Comparison of ENCODE assay signal across 10 mouse cellular contexts in genomic region chr16:96156019-96156418, GRCm38 (mm10). TPM values are rescaled to one million over a fixed set of nuclear protein-coding genes. Genes with fewer than 3 reads are reported as not detected.
A peak's percentile ranks its signal among the peaks of the same experiment; 100 is the strongest.
DNase-seq lines count a peak whose midpoint lies in the region; ATAC-seq and TF ChIP-seq lines count a peak whose summit lies in the region.
"Had no signal": no experiment of that assay in that cellular context is flagged by ENCODE, and none has a peak within 500 bp of the region (broad histone marks: within the 10 kb centered on the region; RNA-seq: fewer than 3 reads in every experiment).

No protein-coding gene starts in this region.

- DNase-seq in frontal cortex, postnatal 36 days (ENCODE audit: low spot score in 2 of 2): peak; percentile 64 to 80
- DNase-seq in left cerebral cortex, postnatal 14 days (ENCODE audit: low spot score in 2 of 2): peak; percentile 78 to 91
- DNase-seq in stomach, postnatal 0 days (ENCODE audit: low spot score): no peak
- no peak for DNase-seq in adrenal gland, postnatal 25 days
- no peak for DNase-seq in kidney, postnatal 25 days
- DNase-seq: cerebellum, adult 11-12 months; gastrocnemius, adult 2 months had no signal

- H3K4me2 ChIP-seq in intestine, embryonic 16.5 days (ENCODE audit: low read depth, low read length): no peak overlapping the region
- no peak overlapping the region for H3K4me2 ChIP-seq in intestine, postnatal 0 days (replicated peaks; ENCODE audit: low read depth)
- no peak overlapping the region for H3K4me2 ChIP-seq in stomach, postnatal 0 days (replicated peaks; ENCODE audit: low read depth)
- H3K4me2 ChIP-seq: embryonic facial prominence, embryonic 12.5 days had no signal

- H3K9me3 ChIP-seq in intestine, embryonic 16.5 days (ENCODE audit: control insufficient read depth, low read length): no peaks in the 10 kb centered on the region
- no peaks in the 10 kb centered on the region for H3K9me3 ChIP-seq in intestine, postnatal 0 days (ENCODE audit: control insufficient read depth)
- no peaks in the 10 kb centered on the region for H3K9me3 ChIP-seq in stomach, postnatal 0 days (ENCODE audit: control insufficient read depth, low read length)
- H3K9me3 ChIP-seq: embryonic facial prominence, embryonic 12.5 days had no signal

- ATAC-seq in intestine, embryonic 16.5 days: no peak
- ATAC-seq in intestine, postnatal 0 days: no peak
- no peak for ATAC-seq in stomach, postnatal 0 days (ENCODE audit: low FRiP score, low TSS enrichment)

- H3K27ac ChIP-seq in intestine, embryonic 16.5 days (ENCODE audit: low read length): no peak overlapping the region
- no peak overlapping the region for H3K27ac ChIP-seq in intestine, postnatal 0 days (ENCODE audit: low read depth, low read length)
- H3K27ac ChIP-seq in stomach, postnatal 0 days (replicated peaks): peak overlapping the region; percentile 82
- H3K27ac ChIP-seq: embryonic facial prominence, embryonic 12.5 days had no signal

- H3K9ac ChIP-seq in intestine, embryonic 16.5 days (ENCODE audit: low read depth, low read length): 0 out of 2 replicates have a peak overlapping the region, but pooled peaks have one; percentile 10
- H3K9ac ChIP-seq in intestine, postnatal 0 days (ENCODE audit: low read depth, low read length): no peak overlapping the region
- H3K9ac ChIP-seq in stomach, postnatal 0 days (ENCODE audit: low read length): no peak overlapping the region
- H3K9ac ChIP-seq: embryonic facial prominence, embryonic 12.5 days had no signal

- 93% methylated on average over 8 of the region's 8 CpGs for WGBS in intestine, embryonic 16.5 days
- WGBS in intestine, postnatal 0 days: 93% methylated on average over 8 of the region's 8 CpGs
- 67% methylated on average over 8 of the region's 8 CpGs for WGBS in stomach, postnatal 0 days

- H3K27me3 ChIP-seq in intestine, embryonic 16.5 days (replicated peaks; ENCODE audit: control insufficient read depth, insufficient read depth, low read length): no peaks in the 10 kb centered on the region
- H3K27me3 ChIP-seq in intestine, postnatal 0 days (replicated peaks; ENCODE audit: control insufficient read depth, insufficient read depth, low read length): no peaks in the 10 kb centered on the region
- H3K27me3 ChIP-seq in stomach, postnatal 0 days (ENCODE audit: control insufficient read depth, insufficient read depth, low read length): no peaks in the 10 kb centered on the region
- H3K27me3 ChIP-seq: embryonic facial prominence, embryonic 12.5 days had no signal

- H3K4me3 ChIP-seq in intestine, embryonic 16.5 days (ENCODE audit: low read length): no peak overlapping the region
- H3K4me3 ChIP-seq in intestine, postnatal 0 days (ENCODE audit: low read depth, low read length): no peak overlapping the region
- no peak overlapping the region for H3K4me3 ChIP-seq in stomach, postnatal 0 days (ENCODE audit: low read depth, low read length)
- H3K4me3 ChIP-seq: embryonic facial prominence, embryonic 12.5 days; gastrocnemius, adult 2 months had no signal

- intact Hi-C loops in left cerebral cortex, postnatal 14 days (cut with DNase I): loop anchor here (2.0 kb wide), 1 partner anchor 35 kb away; no protein-coding TSS in a partner anchor

- peak; percentile 37 for TF ChIP-seq EP300 in stomach, postnatal 0 days (optimal IDR thresholded peaks at IDR 0.05)

- H3K36me3 ChIP-seq in intestine, embryonic 16.5 days (ENCODE audit: control insufficient read depth, insufficient read depth, low read length): no peaks in the 10 kb centered on the region
- peaks cover 10% of the 10 kb centered on the region; the same call in 1 of the 2 replicates for H3K36me3 ChIP-seq in intestine, postnatal 0 days (ENCODE audit: control insufficient read depth, insufficient read depth)
- peaks cover 6% of the 10 kb centered on the region; the same call in 1 of the 2 replicates for H3K36me3 ChIP-seq in stomach, postnatal 0 days (ENCODE audit: control insufficient read depth, insufficient read depth, low read length)

- peaks cover 10% of the 10 kb centered on the region for H3K4me1 ChIP-seq in intestine, embryonic 16.5 days (ENCODE audit: control insufficient read depth, insufficient read depth, low read length)
- no peaks in the 10 kb centered on the region for H3K4me1 ChIP-seq in intestine, postnatal 0 days (replicated peaks; ENCODE audit: control insufficient read depth, insufficient read depth, low read length)
- peaks cover 4% of the 10 kb centered on the region for H3K4me1 ChIP-seq in stomach, postnatal 0 days (replicated peaks; ENCODE audit: control insufficient read depth, insufficient read depth)

- no peak for TF ChIP-seq CTCF in intestine, postnatal 0 days (IDR thresholded peaks at IDR 0.05; ENCODE audit: low read depth)
- no peak for TF ChIP-seq CTCF in stomach, postnatal 0 days (IDR thresholded peaks at IDR 0.05; ENCODE audit: low read depth)

RNA-seq across cellular contexts. Expression of gene Wrb, which starts 10.8 kb away (rescaled TPM):
- polyA plus RNA-seq in intestine, embryonic 16.5 days (2015; fragmentation: Nextera tagmentation; extraction: Ambion mirVana): 46.9 and 53.2 TPM in 2 replicates
- 18.3 and 18.5 TPM in 2 replicates for polyA plus RNA-seq in intestine, postnatal 0 days (2015; fragmentation: Nextera tagmentation; extraction: Ambion mirVana)
- total RNA-seq in left cerebral cortex, postnatal 14 days (2021): 10 to 100 TPM; 63.8 to 71.0 TPM
- 29.9 and 33.1 TPM in 2 replicates for polyA plus RNA-seq in stomach, postnatal 0 days (2015; fragmentation: Nextera tagmentation; extraction: Ambion mirVana)
- total RNA-seq in adrenal gland, postnatal 25 days (2021): 23.5 and 38.5 TPM in 2 replicates

RNA-seq across cellular contexts. Expression of gene Hmgn1, which starts 28.5 kb away (rescaled TPM):
- polyA plus RNA-seq in intestine, embryonic 16.5 days (2015; fragmentation: Nextera tagmentation; extraction: Ambion mirVana): 404 and 487 TPM in 2 replicates
- polyA plus RNA-seq in intestine, postnatal 0 days (2015; fragmentation: Nextera tagmentation; extraction: Ambion mirVana): 200 and 202 TPM in 2 replicates
- 10 to 100 TPM; 49.9 to 58.0 TPM for total RNA-seq in left cerebral cortex, postnatal 14 days (2021)
- 334 and 365 TPM in 2 replicates for polyA plus RNA-seq in stomach, postnatal 0 days (2015; fragmentation: Nextera tagmentation; extraction: Ambion mirVana)
- 234 and 254 TPM in 2 replicates for total RNA-seq in adrenal gland, postnatal 25 days (2021)

RNA-seq across cellular contexts. Expression of gene Lca5l, which starts 36.1 kb away (rescaled TPM):
- polyA plus RNA-seq in intestine, embryonic 16.5 days (2015; fragmentation: Nextera tagmentation; extraction: Ambion mirVana): 0.43 and 0.50 TPM in 2 replicates
- polyA plus RNA-seq in intestine, postnatal 0 days (2015; fragmentation: Nextera tagmentation; extraction: Ambion mirVana): 0.44 and 0.59 TPM in 2 replicates
- 1 to 10 TPM in 1 of 2 experiments, under 1 TPM in 1; 0.88 to 1.5 TPM for total RNA-seq in left cerebral cortex, postnatal 14 days (2021)
- 1.1 and 1.4 TPM in 2 replicates for polyA plus RNA-seq in stomach, postnatal 0 days (2015; fragmentation: Nextera tagmentation; extraction: Ambion mirVana)
- total RNA-seq in adrenal gland, postnatal 25 days (2021): 3.0 and 3.6 TPM in 2 replicates

RNA-seq across cellular contexts. Expression of gene Sh3bgr, which starts 44.2 kb away (rescaled TPM):
- polyA plus RNA-seq in intestine, embryonic 16.5 days (2015; fragmentation: Nextera tagmentation; extraction: Ambion mirVana): 31.6 and 33.1 TPM in 2 replicates
- polyA plus RNA-seq in intestine, postnatal 0 days (2015; fragmentation: Nextera tagmentation; extraction: Ambion mirVana): 25.6 and 28.0 TPM in 2 replicates
- total RNA-seq in left cerebral cortex, postnatal 14 days (2021): 1 to 10 TPM in 1 of 2 experiments, under 1 TPM in 1; 0.89 to 1.5 TPM
- polyA plus RNA-seq in stomach, postnatal 0 days (2015; fragmentation: Nextera tagmentation; extraction: Ambion mirVana): 32.1 and 35.6 TPM in 2 replicates
- total RNA-seq in adrenal gland, postnatal 25 days (2021): 24.7 and 28.6 TPM in 2 replicates

Comparison
In these comparisons a context has a peak if more than half of its experiments do, and no peak if none do; other contexts are left out.
1. DNase-seq: peak in frontal cortex, postnatal 36 days (2 of 2) and left cerebral cortex, postnatal 14 days (2 of 2); none in stomach, postnatal 0 days (single experiment), adrenal gland, postnatal 25 days (single experiment) and kidney, postnatal 25 days (0 of 2).